9 mouse cellular contexts compared by ENCODE assay signal in genomic region chr14:7801831-7802230, GRCm38 (mm10). TPM values are rescaled to one million over a fixed set of nuclear protein-coding genes. Genes with fewer than 3 reads are reported as not detected.
DNase-seq lines count a peak whose midpoint lies in the region; ATAC-seq lines count a peak whose summit lies in the region.
"Had no signal": no experiment of that assay in that cellular context is flagged by ENCODE, and none has a peak within 500 bp of the region (broad histone marks: within the 10 kb centered on the region; RNA-seq: fewer than 3 reads in every experiment).

No protein-coding gene starts in this region.

- H3K27me3 ChIP-seq in intestine, embryonic 15.5 days (replicated peaks) = no peaks in the 10 kb centered on the region
- H3K27me3 ChIP-seq: liver, embryonic 15.5 days had no signal

- no peaks in the 10 kb centered on the region for H3K36me3 ChIP-seq in intestine, embryonic 15.5 days
- H3K36me3 ChIP-seq: liver, embryonic 15.5 days had no signal

- no peak overlapping the region for H3K4me3 ChIP-seq in intestine, embryonic 15.5 days (replicated peaks)
- H3K4me3 ChIP-seq: liver, embryonic 15.5 days had no signal

- H3K4me1 ChIP-seq in intestine, embryonic 15.5 days (replicated peaks) = no peaks in the 10 kb centered on the region
- H3K4me1 ChIP-seq: liver, embryonic 15.5 days had no signal

- peak; percentile 52; the same call in 1 of the 2 replicates for ATAC-seq in granulocyte monocyte progenitor cell, adult 5-6 weeks (replicated peaks; ENCODE audit: poor library complexity, severe bottlenecking)
- no peak for ATAC-seq in intestine, embryonic 15.5 days

- no peak overlapping the region for H3K4me2 ChIP-seq in intestine, embryonic 15.5 days (replicated peaks)
- H3K4me2 ChIP-seq: liver, embryonic 15.5 days had no signal

- H3K9me3 ChIP-seq in intestine, embryonic 15.5 days = no peaks in the 10 kb centered on the region
- H3K9me3 ChIP-seq: liver, embryonic 15.5 days had no signal

- 9% methylated on average over 4 of the region's 4 CpGs for WGBS in intestine, embryonic 15.5 days

- DNase-seq in adrenal gland, postnatal 10 days = peak; percentile 66
- no peak for DNase-seq in adrenal gland, postnatal 4 days (ENCODE audit: low spot score in 2 of 2)
- DNase-seq in layer of hippocampus, postnatal 10 days (ENCODE audit: low spot score in 2 of 2) = peak; percentile 50 to 60
- DNase-seq in layer of hippocampus, adult 9-11 months = no peak
- peak; percentile 77 for DNase-seq in R1 (ENCODE audit: low read depth, low spot score)
- DNase-seq in lung, postnatal 14 days = peak; percentile 53

- H3K9ac ChIP-seq in intestine, embryonic 15.5 days = no peak overlapping the region
- H3K9ac ChIP-seq: liver, embryonic 15.5 days had no signal

- H3K27ac ChIP-seq in intestine, embryonic 15.5 days = no peak overlapping the region
- H3K27ac ChIP-seq: liver, embryonic 15.5 days had no signal

RNA-seq across cellular contexts. Expression of gene Gm26661, which starts 10.4 kb away (rescaled TPM):
- total RNA-seq in adrenal gland, postnatal 10 days (2021) = not detected
- not detected for total RNA-seq in adrenal gland, postnatal 4 days (2021)
- total RNA-seq in layer of hippocampus, postnatal 10 days (2021) = not detected
- not detected in 2 replicates for total RNA-seq in granulocyte monocyte progenitor cell, adult 5-6 weeks (2014; fragmentation: Nextera tagmentation)
- total RNA-seq in granulocyte monocyte progenitor cell, adult 5-6 weeks (2017) = not detected in 2 replicates
- not detected in 2 replicates for polyA plus RNA-seq in intestine, embryonic 15.5 days (2015; fragmentation: Nextera tagmentation; extraction: Ambion mirVana)
- polyA plus RNA-seq: liver, embryonic 15.5 days had no signal

RNA-seq across cellular contexts. Expression of gene Flnb, which starts 15.9 kb away (rescaled TPM):
- total RNA-seq in adrenal gland, postnatal 10 days (2021) = 10 to 100 TPM; 43.6 to 52.7 TPM
- 10 to 100 TPM; 54.7 to 54.8 TPM for total RNA-seq in adrenal gland, postnatal 4 days (2021)
- total RNA-seq in layer of hippocampus, postnatal 10 days (2021) = 10 to 100 TPM; 32.1 to 34.2 TPM
- 26.3 and 30.2 TPM in 2 replicates for total RNA-seq in granulocyte monocyte progenitor cell, adult 5-6 weeks (2014; fragmentation: Nextera tagmentation)
- 18.7 and 20.8 TPM in 2 replicates for total RNA-seq in granulocyte monocyte progenitor cell, adult 5-6 weeks (2017)
- 17.4 and 18.4 TPM in 2 replicates for polyA plus RNA-seq in intestine, embryonic 15.5 days (2015; fragmentation: Nextera tagmentation; extraction: Ambion mirVana)

Comparison
In these comparisons a context has a peak if more than half of its experiments do, and no peak if none do; other contexts are left out.
1. DNase-seq: peak in adrenal gland, postnatal 10 days (single experiment), layer of hippocampus, postnatal 10 days (2 of 2), R1 (single experiment) and lung, postnatal 14 days (single experiment); none in adrenal gland, postnatal 4 days (0 of 2) and layer of hippocampus, adult 9-11 months (single experiment).